Mouse (Mus musculus): ENCODE results near the gene Vmn2r14. TPM values are rescaled to one million over a fixed set of nuclear protein-coding genes. Genes with fewer than 3 reads are reported as not detected.
"Not testable (repeated sequence)": the region's sequence is repeated elsewhere in the genome, so short reads cannot be mapped to it uniquely, and the experiment has no call there.

Vmn2r14 gene
- not detected for total RNA-seq (2021)
- long read RNA-seq, result 0 reads

DNA sequence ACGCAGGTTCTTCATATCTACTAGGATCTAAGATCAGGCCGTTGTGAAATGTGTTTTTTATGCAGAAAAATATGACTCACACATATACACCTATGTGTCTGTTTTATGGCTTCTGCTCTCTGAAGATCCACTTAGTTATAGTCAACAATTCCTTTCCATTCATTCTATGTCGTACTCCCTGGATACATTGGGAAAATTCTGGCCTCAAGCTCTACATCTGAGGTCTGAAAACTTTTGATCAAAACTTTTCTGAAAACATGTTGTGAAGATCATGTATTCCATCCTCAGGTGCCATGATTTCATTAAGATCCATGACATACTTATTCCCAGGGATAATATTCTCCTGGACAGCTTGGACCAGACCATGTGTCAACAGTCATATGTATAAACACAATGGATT lies at the start of gene Vmn2r14:
TSS of gene Vmn2r14 (minus strand) at position 101 of the 400 bp plus-strand sequence.
- DNase-seq (ENCODE audit: low spot score in 2 of 2), result no peak

DNA sequence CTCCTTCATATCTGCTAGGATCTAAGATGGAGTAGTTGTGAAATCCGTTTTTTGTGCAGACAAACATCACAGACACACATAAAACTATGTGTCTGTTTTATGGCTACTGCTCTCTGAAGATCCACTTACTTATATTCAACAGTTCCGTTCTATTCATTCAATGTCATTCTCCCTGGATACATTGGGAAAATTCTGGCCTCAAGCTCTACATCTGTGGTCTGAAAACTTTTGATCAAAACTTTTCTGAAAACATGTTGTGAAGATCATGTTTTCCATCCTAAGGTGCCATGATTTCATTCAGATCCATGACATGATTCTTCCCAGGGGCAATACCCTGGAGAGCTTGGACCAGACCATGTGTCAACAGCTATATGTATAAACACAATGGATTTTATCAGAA lies 32.4 kb downstream of the Vmn2r14 start, which contains the start of gene Vmn2r13:
TSS of gene Vmn2r13 (minus strand) at position 101 of the 400 bp plus-strand sequence.
- not testable (repeated sequence) for DNase-seq (ENCODE audit: low spot score in 2 of 2)

DNA sequence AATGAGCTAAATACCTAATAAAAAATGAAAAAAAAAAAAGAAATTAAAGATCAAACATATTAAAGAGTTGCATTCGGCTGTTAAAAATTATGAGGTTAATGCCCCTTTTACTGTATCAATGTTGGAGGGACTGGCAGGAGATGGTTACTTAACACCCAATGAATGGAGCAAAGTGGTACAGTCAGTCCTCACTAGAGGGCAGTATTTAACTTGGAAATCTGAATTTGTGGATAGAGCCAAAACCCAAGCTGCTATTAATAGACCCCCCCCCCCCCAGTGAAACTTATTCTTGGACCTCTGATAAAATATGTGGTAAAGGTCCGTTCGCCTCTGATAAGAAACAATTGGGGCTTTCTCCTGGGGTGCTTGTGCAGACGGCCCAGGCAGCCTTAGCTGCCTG lies 57.7 kb downstream of the Vmn2r14 start:
- not testable (repeated sequence) for DNase-seq (ENCODE audit: low spot score in 2 of 2)

Other genes starting within 250 kb of the Vmn2r14 start
- not detected for gene Vmn2r10, start 218.2 kb downstream of the Vmn2r14 start, total RNA-seq (2021)
- gene Vmn2r11, start 165.1 kb downstream of the Vmn2r14 start, total RNA-seq (2021), result not detected
- gene Vmn2r12, start 126.8 kb downstream of the Vmn2r14 start, total RNA-seq (2021), result not detected
- not detected for gene Vmn2r13, start 32.5 kb downstream of the Vmn2r14 start, total RNA-seq (2021)
- gene Vmn2r15, start 72.9 kb upstream of the Vmn2r14 start, total RNA-seq (2021), result not detected
- not detected for gene Vmn2r16, start 105.5 kb upstream of the Vmn2r14 start, total RNA-seq (2021)
- gene Vmn2r17, start 195.0 kb upstream of the Vmn2r14 start, total RNA-seq (2021), result not detected